Mouse (Mus musculus) CH12.LX (cell line): ENCODE measurements around the gene Lrrc42. TPM values are rescaled to one million over a fixed set of nuclear protein-coding genes. Genes with fewer than 3 reads are reported as not detected.
A peak's percentile ranks its signal among the peaks of the same experiment; 100 is the strongest.

ENCODE experiments used
- DNase-seq: peaks from one replicate; pipeline ENCODE4 v3.0.0-alpha.2; 2013; ENCODE audit errors: extremely low read depth
- H3K27ac ChIP-seq: 2 replicates; pipeline ENCODE4 v1.5.1; 2012; ENCODE audit warnings: low read depth, mild to moderate bottlenecking, control low read depth, moderate library complexity; ENCODE audit not compliant: insufficient read depth
- H3K27me3 ChIP-seq: replicated peaks from 2 replicates; pipeline ENCODE3; 2012; ENCODE audit warnings: inconsistent platforms
- H3K36me3 ChIP-seq, 2 experiments: replicated peaks in 1 of 2; 2 replicates each; pipeline versions ENCODE3 to v1.6.1; 2012; ENCODE audit warnings: inconsistent platforms in 1 of 2, low read length in 1 of 2, mild to moderate bottlenecking in 1 of 2, mixed read lengths in 1 of 2, moderate library complexity in 1 of 2; ENCODE audit not compliant: control insufficient read depth in 1 of 2, insufficient read depth in 1 of 2
- H3K4me1 ChIP-seq, 2 experiments: 2 replicates each; pipeline ENCODE4 v1.6.1; 2012; ENCODE audit warnings: inconsistent platforms in 1 of 2, moderate library complexity in 1 of 2; ENCODE audit not compliant: insufficient read depth in 2 of 2, control insufficient read depth in 1 of 2
- H3K4me2 ChIP-seq: 2 replicates; pipeline ENCODE4 v1.6.1; 2012; ENCODE audit warnings: low read depth, mild to moderate bottlenecking, control low read depth; ENCODE audit not compliant: poor library complexity, insufficient read depth, severe bottlenecking
- H3K4me3 ChIP-seq, 3 experiments: fragments of 150-350 bp in 1 of 3; sonication (generic) in 1 of 3; replicated peaks in 1 of 3; 2 replicates each; pipeline versions ENCODE3 to v1.5.1; 2011 to 2012; ENCODE audit warnings: low read depth in 2 of 3, low read length in 2 of 3, mild to moderate bottlenecking in 2 of 3, moderate library complexity in 2 of 3, control low read depth in 1 of 3, improper control_type of control experiment in 1 of 3, inconsistent platforms in 1 of 3, mixed read lengths in 1 of 3; ENCODE audit not compliant: poor library complexity in 1 of 3
- H3K79me2 ChIP-seq: replicated peaks from 2 replicates; pipeline ENCODE4 v1.6.1; 2012; ENCODE audit warnings: mild to moderate bottlenecking, moderate library complexity; ENCODE audit not compliant: control insufficient read depth, poor library complexity, insufficient read depth, severe bottlenecking; ENCODE audit errors: extremely low read depth
- H3K9ac ChIP-seq: 2 replicates; pipeline ENCODE4 v1.6.1; 2012; ENCODE audit warnings: low read depth, mild to moderate bottlenecking, control low read depth, moderate library complexity; ENCODE audit not compliant: insufficient read depth
- H3K9me3 ChIP-seq: replicated peaks from 2 replicates; pipeline ENCODE3; 2012; ENCODE audit warnings: low read length, inconsistent platforms, mixed read lengths
- CHD1 ChIP-seq: IDR thresholded peaks from 2 replicates; pipeline ENCODE4 v1.6.1; 2012; ENCODE audit warnings: low read depth, low read length, improper control_type of control experiment, inconsistent platforms
- CHD2 ChIP-seq: IDR thresholded peaks from 2 replicates; pipeline ENCODE4 v1.6.1; 2011; ENCODE audit warnings: low read length, improper control_type of control experiment
- CTCF ChIP-seq, 2 experiments: IDR thresholded peaks in 1 of 2; conservative IDR thresholded peaks in 1 of 2; 2 replicates each; pipeline ENCODE4 v1.5.1; 2011 to 2012; ENCODE audit warnings: low read depth in 2 of 2, low read length in 2 of 2, improper control_type of control experiment in 1 of 2, inconsistent platforms in 1 of 2, mild to moderate bottlenecking in 1 of 2, moderate library complexity in 1 of 2
- E2F4 ChIP-seq: IDR thresholded peaks from 2 replicates; pipeline ENCODE4 v1.6.1; 2011; ENCODE audit warnings: low read depth, low read length, improper control_type of control experiment; ENCODE audit not compliant: insufficient replicate concordance
- EP300 ChIP-seq: IDR thresholded peaks from 2 replicates; pipeline ENCODE4 v1.6.1; 2011; ENCODE audit warnings: low read length, improper control_type of control experiment
- HCFC1 ChIP-seq: IDR thresholded peaks from 2 replicates; pipeline ENCODE4 v1.6.1; 2012; ENCODE audit warnings: low read depth, mild to moderate bottlenecking, inconsistent platforms, low read length, improper control_type of control experiment
- IRF4 ChIP-seq: IDR thresholded peaks from 2 replicates; pipeline ENCODE4 v1.6.1; 2014; ENCODE audit warnings: low read depth, mild to moderate bottlenecking, inconsistent platforms, low read length, improper control_type of control experiment
- JUN ChIP-seq: IDR thresholded peaks from 2 replicates; pipeline ENCODE4 v1.6.1; 2011; ENCODE audit warnings: low read depth, mild to moderate bottlenecking, low read length, improper control_type of control experiment, moderate library complexity; ENCODE audit not compliant: insufficient read depth
- KAT2A ChIP-seq: IDR thresholded peaks from 2 replicates; pipeline ENCODE4 v1.6.1; 2012; ENCODE audit warnings: low read length, improper control_type of control experiment, inconsistent platforms; ENCODE audit not compliant: insufficient replicate concordance
- MAFK ChIP-seq: IDR thresholded peaks from 2 replicates; pipeline ENCODE4 v1.6.1; 2011; ENCODE audit warnings: low read length, improper control_type of control experiment; ENCODE audit not compliant: insufficient replicate concordance
- MAX ChIP-seq: IDR thresholded peaks from 2 replicates; pipeline ENCODE4 v1.6.1; 2011; ENCODE audit warnings: low read length, improper control_type of control experiment
- MAZ ChIP-seq: IDR thresholded peaks from 2 replicates; pipeline ENCODE4 v1.6.1; 2012; ENCODE audit warnings: low read depth, mild to moderate bottlenecking, inconsistent platforms, low read length, improper control_type of control experiment, moderate library complexity
- MEF2A ChIP-seq: IDR thresholded peaks from 2 replicates; pipeline ENCODE4 v1.6.1; 2014; ENCODE audit warnings: low read depth, mild to moderate bottlenecking, inconsistent platforms, low read length, improper control_type of control experiment, borderline replicate concordance
- NELFE ChIP-seq: IDR thresholded peaks from 2 replicates; pipeline ENCODE4 v1.6.1; 2011; ENCODE audit warnings: low read depth, low read length, improper control_type of control experiment
- POLR2AphosphoS2 ChIP-seq: IDR thresholded peaks from 2 replicates; pipeline ENCODE4 v1.6.1; 2011; ENCODE audit warnings: low read depth, low read length, improper control_type of control experiment
- RAD21 ChIP-seq: IDR thresholded peaks from 2 replicates; pipeline ENCODE4 v1.6.1; 2011; ENCODE audit warnings: low read depth, mild to moderate bottlenecking, low read length, improper control_type of control experiment, moderate library complexity
- RCOR1 ChIP-seq: conservative IDR thresholded peaks from 2 replicates; pipeline ENCODE4 v1.6.1; 2012; ENCODE audit warnings: low read depth, mild to moderate bottlenecking, inconsistent platforms, low read length, improper control_type of control experiment
- SIN3A ChIP-seq: IDR thresholded peaks from 2 replicates; pipeline ENCODE4 v1.6.1; 2012; ENCODE audit warnings: low read length, improper control_type of control experiment, inconsistent platforms
- SMC3 ChIP-seq: IDR thresholded peaks from 2 replicates; pipeline ENCODE4 v1.6.1; 2011; ENCODE audit warnings: low read depth, low read length, improper control_type of control experiment
- TBP ChIP-seq: conservative IDR thresholded peaks from 2 replicates; pipeline ENCODE4 v1.6.1; 2011; ENCODE audit warnings: low read depth, low read length, improper control_type of control experiment
- UBTF ChIP-seq: IDR thresholded peaks from 2 replicates; pipeline ENCODE4 v1.6.1; 2012; ENCODE audit warnings: low read depth, mild to moderate bottlenecking, inconsistent platforms, low read length, improper control_type of control experiment, moderate library complexity
- USF1 ChIP-seq: IDR thresholded peaks from 2 replicates; pipeline ENCODE4 v1.6.1; 2014; ENCODE audit warnings: low read depth, mild to moderate bottlenecking, inconsistent platforms, low read length, improper control_type of control experiment
- ZC3H11A ChIP-seq: IDR thresholded peaks from 2 replicates; pipeline ENCODE4 v1.6.1; 2012; ENCODE audit warnings: low read depth, mild to moderate bottlenecking, inconsistent platforms, low read length, improper control_type of control experiment
- ZKSCAN1 ChIP-seq: IDR thresholded peaks from 2 replicates; pipeline ENCODE4 v1.6.1; 2012; ENCODE audit warnings: low read depth, inconsistent platforms, low read length, improper control_type of control experiment, borderline replicate concordance
- dilution Hi-C: fragments of 300-500 bp; cut with MboI; formaldehyde crosslinking; loops from 2 replicates; pipeline ENCODE4 v1.14.3; 2020; ENCODE audit warnings: low sequenced_read_pairs; ENCODE audit not compliant: extremely low pct_unique_long_range_greater_than_20kb, extremely low pct_ligation_motif_present
- in situ Hi-C: fragments of 300-500 bp; cut with MboI; formaldehyde crosslinking; loops from 3 replicates; pipeline ENCODE4 v1.14.3; 2019; ENCODE audit warnings: low sequenced_read_pairs, low pct_ligation_motif_present, low pct_unique_long_range_greater_than_20kb, mixed read lengths
- polyA plus RNA-seq: library from polyadenylated mRNA; unstranded; fragments of >175 nt; gene quantifications from 2 replicates; pipeline ENCODE4 v1.2.1, GENCODE M21; 2012; ENCODE audit warnings: low read depth; ENCODE audit not compliant: insufficient read length
- total RNA-seq, 2 experiments: library from RNA; depleted of rRNA; stranded (reverse); fragments of 300-350 nt in 1 of 2; fragments of >200 nt in 1 of 2; gene quantifications; 2 replicates each; pipeline ENCODE4 v1.2.3; 2012 to 2014

Gene Lrrc42
- total and polyA plus RNA-seq, 3 experiments: 13.0 to 48.2 (median 24.9) TPM

DNA sequence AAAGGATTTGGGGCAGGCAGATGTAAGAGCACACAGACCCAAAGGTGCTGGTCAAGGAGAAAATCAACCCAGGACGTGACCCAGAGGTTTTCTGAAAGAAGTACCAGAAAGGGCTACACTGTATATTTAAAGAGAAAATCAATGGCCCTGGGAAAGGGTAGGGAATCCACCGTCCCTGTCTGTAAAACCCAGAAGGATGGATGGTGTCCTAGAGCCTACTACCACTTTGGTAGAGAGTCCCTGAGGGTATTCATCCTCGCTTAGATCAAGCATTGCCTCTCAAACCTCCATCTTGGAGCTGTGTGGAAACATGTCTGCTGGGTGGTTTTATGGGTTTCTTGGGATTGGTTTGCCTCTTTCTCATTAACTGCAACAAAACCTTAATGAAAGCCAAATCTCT, 1.1 kb upstream of the Lrrc42 start:
- in situ Hi-C loops: loop anchor here (5.0 kb wide), 1 partner anchor 93 kb away; no protein-coding TSS in a partner anchor
- Histone ChIP-seq H3K9ac (peak overlapping the region; percentile 86), H3K27me3 (no peaks in the 10 kb centered on the region), H3K9me3 (no peaks in the 10 kb centered on the region), H3K4me2 (peak overlapping the region; percentile 82), H3K79me2 (peaks cover 6% of the 10 kb centered on the region), H3K27ac (peak overlapping the region; percentile 53; the same call in 1 of the 2 replicates), H3K4me3 (peak overlapping the region; percentile 75 to 92 (median 78)), H3K4me1 (peaks cover 2 to 34% of the 10 kb centered on the region in 2 experiments; a peak in 3 of 4 replicates), H3K36me3 (no peaks in the 10 kb centered on the region)
- TF ChIP-seq MAZ (no peak), TBP (0 out of 2 replicates have a peak, but pooled peaks have one; percentile 26), UBTF (no peak), IRF4 (no peak), MEF2A (no peak), CHD2 (no peak), CHD1 (peak; percentile 59; the same call in 1 of the 2 replicates)
- peak; percentile 21 for DNase-seq
- dilution Hi-C loops: no loop called here

DNA sequence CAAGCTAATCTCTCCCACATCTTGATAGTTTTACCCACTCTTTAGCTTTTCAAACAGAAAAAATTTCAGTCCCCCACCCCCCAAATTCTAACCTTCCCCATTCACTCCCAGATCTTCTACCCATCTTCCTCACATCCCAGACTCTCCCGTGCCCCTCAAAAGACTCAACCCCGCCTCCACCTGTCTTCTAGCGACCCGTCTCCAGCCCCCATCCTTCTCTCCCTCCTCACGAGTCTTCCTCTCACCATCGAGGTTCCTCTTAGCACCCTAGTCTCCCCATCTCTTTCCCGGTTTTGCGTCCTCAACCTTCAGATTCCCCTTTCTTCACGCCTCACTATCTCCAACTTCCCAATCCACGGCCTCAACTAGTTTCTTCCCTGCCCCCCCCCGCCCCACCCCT, 810 bp downstream of the Lrrc42 start:
- Histone ChIP-seq H3K4me1 (peaks cover 2 to 44% of the 10 kb centered on the region in 2 experiments; a peak in 3 of 4 replicates), H3K9ac (peak overlapping the region; percentile 81), H3K27ac (no peak overlapping the region), H3K27me3 (no peaks in the 10 kb centered on the region), H3K4me3 (peak overlapping the region; percentile 75 to 77 (median 77)), H3K4me2 (peak overlapping the region; percentile 94), H3K9me3 (no peaks in the 10 kb centered on the region), H3K36me3 (peaks cover under 1 to 2% of the 10 kb centered on the region in 2 experiments)
- in situ Hi-C loops: loop anchor here (5.0 kb wide), 1 partner anchor 95 kb away; no protein-coding TSS in a partner anchor
- dilution Hi-C loops: no loop called here
- DNase-seq: peak; percentile 5
- peak; percentile 28; the same call in 1 of the 2 replicates for TF ChIP-seq SIN3A
- TF ChIP-seq MAX: no peak
- TF ChIP-seq TBP: no peak
- TF ChIP-seq, all 38 proteins: peak for 1
- H3K79me2 ChIP-seq: peaks cover 6% of the 10 kb centered on the region

DNA sequence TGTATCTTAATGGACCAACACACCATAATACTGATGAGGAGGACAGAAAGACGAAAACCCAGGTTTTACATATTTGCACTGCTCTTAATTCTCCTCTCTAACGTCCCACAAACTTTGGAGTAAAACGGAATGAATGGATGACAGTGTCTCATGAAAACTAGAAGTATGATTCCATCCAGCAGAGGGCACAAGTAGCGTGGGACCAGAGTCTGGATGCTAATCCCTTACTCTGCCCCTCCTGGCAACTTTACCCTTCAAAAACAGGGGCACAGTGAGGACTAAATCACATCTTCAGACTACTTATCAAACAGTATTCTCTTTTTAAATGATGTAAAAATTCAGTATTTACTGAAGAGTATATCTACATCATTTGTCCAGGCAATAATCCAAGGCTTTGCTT, 2.8 kb downstream of the Lrrc42 start:
- Histone ChIP-seq H3K9ac (no peak overlapping the region), H3K4me2 (no peak overlapping the region), H3K9me3 (no peaks in the 10 kb centered on the region), H3K27ac (no peak overlapping the region), H3K27me3 (no peaks in the 10 kb centered on the region), H3K79me2 (peaks cover 6% of the 10 kb centered on the region), H3K4me3 (no peak overlapping the region), H3K36me3 (peaks cover 5 to 16% of the 10 kb centered on the region in 2 experiments), H3K4me1 (peaks cover 2 to 44% of the 10 kb centered on the region in 2 experiments; a peak in 3 of 4 replicates)
- DNase-seq: peak; percentile 65
- in situ Hi-C loops: loop anchor here (5.0 kb wide), 1 partner anchor 97 kb away; no protein-coding TSS in a partner anchor
- dilution Hi-C loops: no loop called here
- no peak for TF ChIP-seq MEF2A
- TF ChIP-seq RCOR1: no peak
- peak; percentile 77 for TF ChIP-seq RAD21
- TF ChIP-seq E2F4: no peak
- TF ChIP-seq ZC3H11A: peak; percentile 4; the same call in 1 of the 2 replicates
- no peak for TF ChIP-seq JUN
- TF ChIP-seq ZKSCAN1: no peak
- TF ChIP-seq KAT2A: no peak
- TF ChIP-seq SMC3: peak; percentile 87
- TF ChIP-seq CHD1: no peak
- no peak for TF ChIP-seq SIN3A
- TF ChIP-seq USF1: no peak
- TF ChIP-seq EP300: no peak
- no peak for TF ChIP-seq IRF4
- TF ChIP-seq POLR2AphosphoS2: no peak
- no peak for TF ChIP-seq MAFK
- TF ChIP-seq HCFC1: no peak
- peak; percentile 37 to 87; a peak in 3 of 4 replicates for TF ChIP-seq CTCF (conservative IDR thresholded peaks at IDR 0.05 in 1 of 2, IDR thresholded peaks at IDR 0.05 in 1 of 2; ENCODE audit: low read depth in 2 of 2, low read length in 2 of 2)
- no peak for TF ChIP-seq CHD2
- TF ChIP-seq NELFE: no peak
- no peak for TF ChIP-seq TBP
